Mouse (Mus musculus): ENCODE results near the gene Ets2.

- TF ChIP-seq CTCF (IDR thresholded peaks at IDR 0.05; ENCODE audit: borderline replicate concordance, insufficient read depth, low read depth, low read length), result no peak
- no peak for TF ChIP-seq POLR2A (IDR thresholded peaks at IDR 0.05; ENCODE audit: borderline replicate concordance, insufficient read depth, low read length)
Observed at GRCm38 (mm10) chr16:95688010-95688409, 13.9 kb upstream of the Ets2 start.
